Mouse (Mus musculus) liver, embryonic 16.5 days (tissue): ENCODE data around the gene D2hgdh. TPM values are rescaled to one million over a fixed set of nuclear protein-coding genes. Genes with fewer than 3 reads are reported as not detected.
"Not testable (repeated sequence)": the region's sequence is repeated elsewhere in the genome, so short reads cannot be mapped to it uniquely, and the experiment has no call there.

Experiments used
- ATAC-seq: fragments of 200-750 bp; cut with Nextera tagmentation; 2 replicates; pipeline ENCODE4 v1.8.0; 2017; ENCODE audit warnings: low read depth, mild to moderate bottlenecking, moderate number of reproducible peaks, moderate library complexity
- H3K27ac ChIP-seq: fragments of 300-500 bp; sonication (generic); 2 replicates; pipeline ENCODE4 v1.5.1; 2014; ENCODE audit warnings: mild to moderate bottlenecking, low read length
- H3K27me3 ChIP-seq: fragments of 300-500 bp; sonication (generic); 2 replicates; pipeline ENCODE4 v1.6.1; 2014; ENCODE audit warnings: low read depth, low read length, mixed read lengths; ENCODE audit not compliant: control insufficient read depth, insufficient read depth
- H3K36me3 ChIP-seq: fragments of 300-500 bp; sonication (generic); 2 replicates; pipeline ENCODE4 v1.6.1; 2014; ENCODE audit warnings: mild to moderate bottlenecking; ENCODE audit not compliant: control insufficient read depth, insufficient read depth
- H3K4me1 ChIP-seq: fragments of 300-500 bp; sonication (generic); 2 replicates; pipeline ENCODE4 v1.6.1; 2014; ENCODE audit warnings: low read depth, low read length, mixed read lengths; ENCODE audit not compliant: control insufficient read depth
- H3K4me2 ChIP-seq: fragments of 300-500 bp; sonication (generic); 2 replicates; pipeline ENCODE4 v1.6.1; 2014; ENCODE audit warnings: low read depth, low read length, mixed read lengths
- H3K4me3 ChIP-seq: fragments of 300-500 bp; sonication (generic); 2 replicates; pipeline ENCODE4 v1.5.1; 2014; ENCODE audit warnings: low read depth, mild to moderate bottlenecking, low read length
- H3K9ac ChIP-seq: fragments of 300-500 bp; sonication (generic); 2 replicates; pipeline ENCODE4 v1.6.1; 2014; ENCODE audit warnings: low read depth, low read length
- H3K9me3 ChIP-seq: fragments of 300-500 bp; sonication (generic); replicated peaks from 2 replicates; pipeline ENCODE4 v1.6.1; 2016; ENCODE audit warnings: low read length; ENCODE audit not compliant: control insufficient read depth
- whole genome bisulfite sequencing: fragments of 180-500 bp; shearing (Covaris S2); extraction: QIAGEN DNeasy Blood & Tissue Kit; methylation state at CpG from one replicate; pipeline ENCODE4 v1.1.7; 2014; ENCODE audit not compliant: insufficient replicate concordance; 5-methylcytosine and 5-hydroxymethylcytosine counted together
- polyA plus RNA-seq: library from polyadenylated mRNA; unstranded; fragments of >200 nt; fragmentation: Nextera tagmentation; extraction: Ambion mirVana; gene quantifications from 2 replicates; pipeline ENCODE4 v1.2.1, GENCODE M21; 2015

D2hgdh gene
- polyA plus RNA-seq, 1 experiment from 2014 or later = 6.9 TPM

DNA sequence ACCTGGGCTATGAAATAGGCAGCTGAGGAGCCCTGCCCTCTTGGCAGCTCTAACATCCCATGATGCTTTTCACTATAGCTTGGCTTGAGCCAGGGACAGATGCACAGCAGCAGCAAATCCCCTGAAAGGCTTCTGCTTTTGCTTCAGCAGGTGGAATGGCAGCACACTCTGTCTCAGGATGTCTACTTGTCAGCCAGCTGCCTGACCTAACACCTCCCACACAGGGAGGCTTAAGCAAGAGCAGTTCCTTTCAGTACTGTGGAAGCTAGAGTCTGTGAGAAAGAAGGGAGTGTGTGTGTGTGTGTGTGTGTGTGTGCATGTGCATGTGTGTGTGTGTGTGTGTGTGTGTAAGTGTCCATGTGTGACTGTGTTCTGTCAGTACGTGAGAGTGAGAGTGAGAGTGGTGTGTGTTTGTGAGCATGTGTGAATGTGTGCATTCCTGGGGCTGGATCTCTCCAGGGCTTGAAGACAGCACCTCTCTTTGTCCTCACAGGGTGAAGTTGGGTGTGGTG is 46.9 kb downstream of the D2hgdh start:
- not testable (repeated sequence) for ATAC-seq

DNA sequence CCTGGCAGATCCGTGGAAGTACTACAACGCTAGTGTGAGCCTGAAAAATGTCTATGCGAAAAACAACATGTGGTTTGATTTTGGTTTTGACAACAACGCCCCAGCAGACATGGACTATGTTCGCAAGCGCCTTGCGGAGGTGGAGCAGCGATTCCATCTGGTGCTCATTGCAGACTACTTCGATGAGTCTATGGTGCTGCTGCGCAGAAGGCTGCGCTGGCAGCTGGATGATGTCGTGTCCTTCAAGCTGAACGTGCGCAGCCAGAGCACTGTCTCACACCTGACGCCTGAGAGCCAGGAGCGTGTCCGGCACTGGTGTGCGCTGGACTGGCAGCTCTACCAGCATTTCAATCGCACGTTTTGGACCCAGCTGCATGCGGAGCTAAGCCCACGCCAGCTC is 49.7 kb downstream of the D2hgdh start:
- not testable (repeated sequence) for H3K9me3 ChIP-seq, H3K4me1 ChIP-seq, H3K9ac ChIP-seq, H3K27ac ChIP-seq, H3K36me3 ChIP-seq, H3K4me3 ChIP-seq, H3K4me2 ChIP-seq, H3K27me3 ChIP-seq, ATAC-seq
- 80% methylated on average over 11 of the region's 22 CpGs for WGBS

More for the DNA sequence above, 46.9 kb downstream of the D2hgdh start:
- not testable (repeated sequence) for H3K9me3 ChIP-seq, H3K27ac ChIP-seq, H3K4me1 ChIP-seq, H3K4me2 ChIP-seq, H3K4me3 ChIP-seq, H3K27me3 ChIP-seq, H3K36me3 ChIP-seq, H3K9ac ChIP-seq
- WGBS = 20% methylated on average over 1 of the region's 1 CpGs

DNA sequence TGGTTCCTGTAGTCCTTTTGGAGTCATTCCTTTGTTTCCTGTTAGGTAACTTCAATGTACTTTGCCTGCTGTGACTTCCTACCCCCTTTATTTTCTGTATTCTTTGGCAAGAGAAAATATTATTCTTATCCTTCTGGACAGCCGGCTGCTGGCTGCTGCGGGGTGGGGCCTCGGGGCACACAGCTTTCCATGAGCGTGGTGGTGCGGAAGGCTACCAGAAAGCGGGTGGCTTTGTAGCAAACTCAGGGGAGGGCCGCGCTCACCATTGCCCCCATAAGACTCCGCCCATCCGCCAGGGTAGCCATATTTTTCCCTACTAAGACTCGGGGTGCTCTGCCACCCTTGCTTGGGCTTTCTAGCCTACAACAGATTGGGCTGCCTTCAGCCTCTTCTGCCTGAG is 57.1 kb downstream of the D2hgdh start:
- not testable (repeated sequence) for ATAC-seq

GRCm38 (mm10) chr1:93890936-93891335 is 66.2 kb downstream of the D2hgdh start:
- ATAC-seq = not testable (repeated sequence)

More for the DNA sequence above, 57.1 kb downstream of the D2hgdh start:
- H3K36me3 ChIP-seq, H3K4me2 ChIP-seq, H3K4me1 ChIP-seq, H3K27me3 ChIP-seq, H3K9ac ChIP-seq, H3K4me3 ChIP-seq, H3K27ac ChIP-seq, H3K9me3 ChIP-seq: not testable (repeated sequence)
- WGBS = no CpG with 5 or more reads among the region's 11 CpGs

DNA sequence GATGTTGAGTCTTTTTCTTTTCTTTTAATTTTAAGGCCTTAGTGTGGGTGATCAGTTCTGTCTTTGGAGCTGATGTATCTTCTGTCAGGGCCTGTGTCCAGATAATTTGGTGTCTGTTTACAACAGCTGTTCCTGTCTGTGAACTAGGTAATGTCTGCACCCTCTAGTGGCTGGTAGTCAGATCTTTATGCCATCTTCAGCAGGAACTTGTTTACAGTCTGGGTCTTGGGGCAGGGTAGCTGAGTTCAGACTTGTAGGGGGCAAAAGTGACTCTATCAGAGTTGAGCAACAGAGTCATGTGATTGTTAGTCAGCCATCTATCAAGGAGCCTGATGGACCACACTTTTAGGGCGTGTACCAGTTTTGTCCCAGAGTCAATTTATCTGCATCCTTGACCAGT is 72.7 kb downstream of the D2hgdh start:
- not testable (repeated sequence) for H3K4me3 ChIP-seq, H3K9ac ChIP-seq, H3K4me1 ChIP-seq, H3K9me3 ChIP-seq, H3K27me3 ChIP-seq, H3K4me2 ChIP-seq, H3K36me3 ChIP-seq, ATAC-seq, H3K27ac ChIP-seq
- WGBS = no CpG with 5 or more reads among the region's 1 CpGs

More at GRCm38 (mm10) chr1:93890936-93891335, 66.2 kb downstream of the D2hgdh start:
- not testable (repeated sequence) for H3K9me3 ChIP-seq, H3K27ac ChIP-seq, H3K36me3 ChIP-seq, H3K4me3 ChIP-seq, H3K4me1 ChIP-seq, H3K9ac ChIP-seq, H3K4me2 ChIP-seq, H3K27me3 ChIP-seq
- WGBS = 24% methylated on average over 1 of the region's 1 CpGs

DNA sequence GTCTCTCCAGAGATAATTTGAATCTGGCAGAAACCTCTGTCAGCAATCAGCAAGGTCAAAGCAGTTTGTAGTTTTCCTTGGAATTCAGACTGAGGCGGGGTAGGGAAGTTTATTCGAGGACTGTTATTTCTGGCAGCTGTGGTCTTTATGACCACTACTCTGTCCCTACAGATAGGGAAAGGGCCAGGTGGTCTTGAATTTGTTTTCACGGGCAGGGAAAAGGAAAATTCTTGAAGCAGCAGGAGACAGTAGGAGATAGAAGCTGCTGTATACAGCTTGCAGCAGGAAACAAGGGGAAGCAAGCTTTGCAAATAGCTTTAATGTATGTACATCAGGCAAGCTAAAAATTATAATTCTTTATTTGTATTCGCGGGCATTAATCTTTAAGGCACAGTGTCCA is 76.6 kb downstream of the D2hgdh start:
- WGBS = 65% methylated on average over 3 of the region's 5 CpGs
- H3K27me3 ChIP-seq, H3K4me1 ChIP-seq, H3K4me2 ChIP-seq, H3K27ac ChIP-seq, H3K9ac ChIP-seq, H3K9me3 ChIP-seq, H3K4me3 ChIP-seq, ATAC-seq, H3K36me3 ChIP-seq: not testable (repeated sequence)

Other genes starting within 250 kb of the D2hgdh start
- 42.7 and 48.1 TPM in 2 replicates for gene Stk25, start 166.2 kb upstream of the D2hgdh start, polyA plus RNA-seq
- gene Bok, start 139.2 kb upstream of the D2hgdh start, polyA plus RNA-seq = 4.2 and 5.3 TPM in 2 replicates
- 60.2 and 63.0 TPM in 2 replicates for gene Atg4b, start 73.4 kb upstream of the D2hgdh start, polyA plus RNA-seq
- gene Thap4, start 70.0 kb upstream of the D2hgdh start, polyA plus RNA-seq = 10.6 and 11.9 TPM in 2 replicates
- gene Dtymk, start 23.0 kb upstream of the D2hgdh start, polyA plus RNA-seq = 95.9 and 110 TPM in 2 replicates
- 8.6 and 9.1 TPM in 2 replicates for gene Ing5, start 20.9 kb upstream of the D2hgdh start, polyA plus RNA-seq
- gene Gal3st2, start 36.4 kb downstream of the D2hgdh start, polyA plus RNA-seq = not detected in 2 replicates
- 0.05 TPM in 1 of 2 replicates, not detected in the other for gene Gal3st2b, start 93.4 kb downstream of the D2hgdh start, polyA plus RNA-seq
- not detected in 2 replicates for gene Gal3st2c, start 165.6 kb downstream of the D2hgdh start, polyA plus RNA-seq
- not detected in 2 replicates for gene Neu4, start 195.5 kb downstream of the D2hgdh start, polyA plus RNA-seq
- gene Pdcd1, start 227.6 kb downstream of the D2hgdh start, polyA plus RNA-seq = 0.12 TPM in 1 of 2 replicates, not detected in the other